Mouse (Mus musculus) spleen, postnatal 4 days (tissue): ENCODE measurements at regions not wholly inside any gene's neighbourhood (a gene's known extent, or its start where the extent isn't known, plus 50 kb on each side); places are given as distances from the start of the nearest gene placed in this dataset.

Experiments
- DNase-seq, 2 experiments: peaks; one replicate each; pipeline ENCODE4 v3.0.0; 2022; ENCODE audit warnings: low spot score in 2 of 2

- no peak for DNase-seq
These were observed 228.4 kb upstream of the Gpc5 start for GRCm38 (mm10) chr14:114863585-114863984.

GRCm38 (mm10) chr14:114864102-114864501 is 227.9 kb upstream of the Gpc5 start:
- no peak for DNase-seq

- DNase-seq: no peak
These were observed 222.8 kb upstream of the Gpc5 start for GRCm38 (mm10) chr14:114869233-114869632.

GRCm38 (mm10) chr14:114875101-114875500 is 216.9 kb upstream of the Gpc5 start:
- DNase-seq: no peak

- no peak for DNase-seq
These were observed 215.6 kb upstream of the Gpc5 start for GRCm38 (mm10) chr14:114876427-114876826.

GRCm38 (mm10) chr14:114877477-114877876 is 214.5 kb upstream of the Gpc5 start:
- DNase-seq: no peak

GRCm38 (mm10) chr14:114880291-114880690 is 211.7 kb upstream of the Gpc5 start:
- no peak for DNase-seq

- no peak for DNase-seq
These were observed 187.9 kb upstream of the Gpc5 start for GRCm38 (mm10) chr14:114904109-114904508.

GRCm38 (mm10) chr14:114912271-114912670 is 179.7 kb upstream of the Gpc5 start:
- no peak for DNase-seq

GRCm38 (mm10) chr14:114913238-114913637 is 178.8 kb upstream of the Gpc5 start:
- DNase-seq: no peak

GRCm38 (mm10) chr14:114945744-114946143 is 146.3 kb upstream of the Gpc5 start:
- DNase-seq: no peak

- DNase-seq: no peak
These were observed 145.7 kb upstream of the Gpc5 start for GRCm38 (mm10) chr14:114946321-114946720.

- DNase-seq: peak in 1 of 2 experiments; percentile 64
These were observed 143.5 kb upstream of the Gpc5 start for GRCm38 (mm10) chr14:114948341-114949155.

GRCm38 (mm10) chr14:114949156-114949496 is 142.9 kb upstream of the Gpc5 start:
- no peak for DNase-seq

- no peak for DNase-seq
These were observed 139.7 kb upstream of the Gpc5 start for GRCm38 (mm10) chr14:114952280-114952679.

GRCm38 (mm10) chr14:114953070-114953665 is 138.8 kb upstream of the Gpc5 start:
- DNase-seq: no peak

GRCm38 (mm10) chr14:114954287-114954686 is 137.7 kb upstream of the Gpc5 start:
- no peak for DNase-seq

- DNase-seq: no peak
These were observed 136.4 kb upstream of the Gpc5 start for GRCm38 (mm10) chr14:114955572-114955971.

GRCm38 (mm10) chr14:114960273-114960672 is 131.7 kb upstream of the Gpc5 start:
- DNase-seq: no peak

GRCm38 (mm10) chr14:114965941-114966340 is 126.1 kb upstream of the Gpc5 start:
- no peak for DNase-seq

- DNase-seq: no peak
These were observed 123.0 kb upstream of the Gpc5 start for GRCm38 (mm10) chr14:114969020-114969419.

- DNase-seq: no peak
These were observed 110.9 kb upstream of the Gpc5 start for GRCm38 (mm10) chr14:114981120-114981519.

GRCm38 (mm10) chr14:115003223-115003622 is 88.8 kb upstream of the Gpc5 start:
- no peak for DNase-seq
